Mouse (Mus musculus) intestine, embryonic 16.5 days (tissue): ENCODE data around the gene Sgms1. TPM values are rescaled to one million over a fixed set of nuclear protein-coding genes. Genes with fewer than 3 reads are reported as not detected.
A peak's percentile ranks its signal among the peaks of the same experiment; 100 is the strongest.

ENCODE experiments used
- ATAC-seq: fragments of 200-750 bp; cut with Nextera tagmentation; 2 replicates; pipeline ENCODE4 v1.8.0; 2017; ENCODE audit warnings: moderate TSS enrichment, moderate library complexity
- H3K27ac ChIP-seq: fragments of 300-500 bp; sonication (generic); 2 replicates; pipeline ENCODE4 v1.5.1; 2014; ENCODE audit warnings: mild to moderate bottlenecking, low read length
- H3K27me3 ChIP-seq: fragments of 300-500 bp; sonication (generic); replicated peaks from 2 replicates; pipeline ENCODE4 v1.6.1; 2014; ENCODE audit warnings: low read length, control low read depth, mixed read lengths; ENCODE audit not compliant: control insufficient read depth, insufficient read depth
- H3K36me3 ChIP-seq: fragments of 300-500 bp; sonication (generic); 2 replicates; pipeline ENCODE4 v1.6.1; 2014; ENCODE audit warnings: low read length, control low read depth; ENCODE audit not compliant: control insufficient read depth, insufficient read depth
- H3K4me1 ChIP-seq: fragments of 300-500 bp; sonication (generic); 2 replicates; pipeline ENCODE4 v1.6.1; 2014; ENCODE audit warnings: low read length, control low read depth, mixed read lengths; ENCODE audit not compliant: control insufficient read depth, insufficient read depth
- H3K4me2 ChIP-seq: fragments of 300-500 bp; sonication (generic); 2 replicates; pipeline ENCODE4 v1.6.1; 2014; ENCODE audit warnings: low read depth, low read length, control low read depth
- H3K4me3 ChIP-seq: fragments of 300-500 bp; sonication (generic); 2 replicates; pipeline ENCODE4 v1.5.1; 2014; ENCODE audit warnings: mild to moderate bottlenecking, low read length
- H3K9ac ChIP-seq: fragments of 300-500 bp; sonication (generic); 2 replicates; pipeline ENCODE4 v1.6.1; 2014; ENCODE audit warnings: low read depth, low read length
- H3K9me3 ChIP-seq: fragments of 300-500 bp; sonication (generic); 2 replicates; pipeline ENCODE4 v1.6.1; 2016; ENCODE audit warnings: low read length, control low read depth; ENCODE audit not compliant: control insufficient read depth
- WGBS: fragments of 180-500 bp; shearing (Covaris S2); extraction: QIAGEN DNeasy Blood & Tissue Kit; methylation state at CpG from one replicate; pipeline ENCODE4 v1.1.7; 2014; 5-methylcytosine and 5-hydroxymethylcytosine counted together
- polyA plus RNA-seq: library from polyadenylated mRNA; unstranded; fragments of >200 nt; fragmentation: Nextera tagmentation; extraction: Ambion mirVana; gene quantifications from 2 replicates; pipeline ENCODE4 v1.2.1, GENCODE M21; 2015

Sgms1 gene
- polyA plus RNA-seq, 1 experiment from 2014 or later = 33.1 TPM

DNA sequence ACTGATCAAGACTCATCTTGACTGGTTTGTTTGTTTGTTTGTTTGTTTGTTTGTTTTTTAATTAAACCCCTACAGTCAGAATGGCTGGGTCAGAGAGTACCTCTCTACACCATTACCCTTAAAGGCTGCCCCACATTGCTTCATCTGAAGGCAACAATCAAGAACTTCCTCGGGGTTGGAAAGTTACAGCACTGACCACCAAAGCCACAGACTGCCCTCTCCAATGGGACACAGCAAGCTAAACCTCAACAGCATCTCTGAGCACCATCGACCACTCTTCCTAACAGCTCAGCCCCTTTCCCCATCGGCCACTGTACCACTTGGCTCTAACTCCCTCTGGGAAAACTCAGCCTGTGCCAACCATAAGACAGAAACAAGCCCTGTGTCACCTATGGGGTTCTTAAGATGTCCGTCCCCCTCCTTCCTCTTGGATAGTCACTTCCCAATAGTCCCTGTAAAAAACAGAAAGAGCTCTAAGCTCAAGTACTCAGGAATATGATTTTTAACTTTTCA, 14.0 kb downstream of the Sgms1 start:
- Histone ChIP-seq H3K4me2 (no peak overlapping the region), H3K4me3 (no peak overlapping the region), H3K9me3 (no peaks in the 10 kb centered on the region), H3K36me3 (no peaks in the 10 kb centered on the region), H3K27ac (no peak overlapping the region), H3K9ac (no peak overlapping the region), H3K27me3 (no peaks in the 10 kb centered on the region), H3K4me1 (peaks cover 4% of the 10 kb centered on the region)
- 90% methylated on average over 4 of the region's 4 CpGs for WGBS
- no peak for ATAC-seq

DNA sequence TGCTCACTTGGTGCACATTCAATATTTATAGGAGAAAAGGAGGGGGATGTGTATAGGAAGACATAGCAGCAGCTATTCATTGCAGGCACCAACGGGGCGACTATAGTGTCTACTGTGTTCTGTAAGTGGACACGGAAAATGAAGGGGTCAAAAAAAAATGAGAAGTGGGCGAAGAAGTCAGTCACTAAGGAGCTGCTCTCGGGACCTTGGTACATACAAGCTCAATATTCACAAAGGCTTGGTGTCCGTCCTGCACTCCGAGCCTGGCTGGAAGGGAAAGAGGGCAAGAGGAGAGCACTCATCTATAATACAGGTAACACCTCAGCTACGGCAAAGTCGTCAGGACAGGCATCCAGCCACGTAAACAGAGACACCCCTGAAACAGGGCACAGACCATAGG, 14.8 kb downstream of the Sgms1 start:
- ATAC-seq = no peak
- H3K27me3 ChIP-seq = no peaks in the 10 kb centered on the region
- H3K4me3 ChIP-seq = no peak overlapping the region
- peaks cover 4% of the 10 kb centered on the region for H3K4me1 ChIP-seq
- H3K4me2 ChIP-seq = no peak overlapping the region
- no peak overlapping the region for H3K27ac ChIP-seq
- H3K9ac ChIP-seq = no peak overlapping the region
- H3K36me3 ChIP-seq = no peaks in the 10 kb centered on the region
- 90% methylated on average over 10 of the region's 10 CpGs for WGBS
- no peaks in the 10 kb centered on the region for H3K9me3 ChIP-seq

DNA sequence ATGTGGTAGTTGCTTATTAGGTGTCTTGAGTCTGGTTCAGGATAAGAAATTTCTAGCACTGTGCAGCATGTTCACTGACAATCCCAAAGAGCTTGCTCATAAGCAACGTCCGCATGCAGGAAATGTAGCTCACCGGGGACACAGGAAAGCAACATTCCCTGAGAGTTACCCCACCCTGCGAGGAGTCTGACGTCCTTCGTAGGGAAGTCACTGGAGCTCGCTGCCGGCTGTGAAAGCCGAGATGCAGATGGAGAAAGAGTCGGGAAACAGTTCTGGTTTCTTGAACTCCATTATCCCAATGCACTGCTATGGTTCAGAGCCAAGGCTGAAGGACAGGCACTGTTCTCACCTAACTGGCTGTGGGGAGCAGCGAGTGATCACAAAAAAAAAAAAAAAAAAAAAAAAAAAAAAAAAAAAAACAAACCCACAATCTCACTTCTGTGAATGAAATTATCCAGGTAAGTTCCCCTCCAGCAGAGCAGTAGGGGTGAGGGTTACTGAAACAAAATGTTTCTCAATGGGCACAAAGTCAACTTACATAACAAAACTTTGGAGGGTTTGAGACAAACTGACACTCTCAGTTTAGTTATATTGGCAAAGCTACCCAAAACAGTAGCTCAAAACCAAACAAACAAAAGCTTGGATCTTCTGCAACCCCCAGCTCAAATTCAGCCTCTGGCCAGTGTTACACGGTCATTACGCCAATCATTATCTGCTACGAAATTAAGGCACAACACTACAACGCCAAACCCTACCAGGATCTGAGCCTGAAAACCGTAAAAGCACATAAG, 15.5 kb downstream of the Sgms1 start:
- no peaks in the 10 kb centered on the region for H3K9me3 ChIP-seq

GRCm38 (mm10) chr19:32372373-32372772, 17.1 kb downstream of the Sgms1 start:
- Histone ChIP-seq H3K27me3 (no peaks in the 10 kb centered on the region), H3K36me3 (no peaks in the 10 kb centered on the region), H3K4me2 (no peak overlapping the region), H3K9me3 (no peaks in the 10 kb centered on the region), H3K27ac (no peak overlapping the region), H3K9ac (no peak overlapping the region), H3K4me3 (no peak overlapping the region), H3K4me1 (peaks cover 4% of the 10 kb centered on the region)
- 61% methylated on average over 4 of the region's 4 CpGs for WGBS
- peak; percentile 17; the same call in 1 of the 2 replicates for ATAC-seq

More for the DNA sequence above, 15.5 kb downstream of the Sgms1 start:
- no peak for ATAC-seq
- H3K27ac ChIP-seq = no peak overlapping the region
- no peak overlapping the region for H3K4me2 ChIP-seq
- H3K9ac ChIP-seq = no peak overlapping the region
- H3K4me3 ChIP-seq = no peak overlapping the region
- H3K27me3 ChIP-seq = no peaks in the 10 kb centered on the region
- no peaks in the 10 kb centered on the region for H3K36me3 ChIP-seq
- whole genome bisulfite sequencing = 74% methylated on average over 16 of the region's 16 CpGs
- H3K4me1 ChIP-seq = peaks cover 4% of the 10 kb centered on the region

GRCm38 (mm10) chr19:32367333-32367732, 22.2 kb downstream of the Sgms1 start:
- no peak overlapping the region for H3K4me3 ChIP-seq
- no peak overlapping the region for H3K9ac ChIP-seq
- H3K36me3 ChIP-seq = no peaks in the 10 kb centered on the region
- no peaks in the 10 kb centered on the region for H3K27me3 ChIP-seq
- H3K4me2 ChIP-seq = no peak overlapping the region
- ATAC-seq = no peak
- 93% methylated on average over 8 of the region's 8 CpGs for WGBS
- peaks cover 6% of the 10 kb centered on the region; the same call in 1 of the 2 replicates for H3K4me1 ChIP-seq
- H3K9me3 ChIP-seq = no peaks in the 10 kb centered on the region; the same call in 1 of the 2 replicates
- H3K27ac ChIP-seq = no peak overlapping the region

DNA sequence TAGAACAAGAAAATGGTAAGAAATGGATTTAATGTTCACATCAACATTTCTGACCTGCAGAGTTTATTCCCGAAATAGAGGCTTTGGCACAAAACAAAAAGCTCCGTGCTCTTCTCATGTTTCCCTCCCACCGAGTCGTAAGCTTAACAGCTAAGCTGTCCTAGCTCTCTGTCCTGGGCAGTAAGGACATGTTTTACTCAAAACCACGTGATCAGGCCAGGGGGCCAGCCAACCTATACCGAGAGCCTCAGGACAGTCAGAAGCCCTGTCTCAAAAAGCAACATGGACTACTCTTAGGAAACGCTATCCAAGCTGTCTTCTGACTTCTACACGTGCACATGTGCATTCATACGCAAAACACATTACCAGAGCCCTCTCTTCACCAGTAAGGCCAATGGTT, 23.1 kb downstream of the Sgms1 start:
- no peaks in the 10 kb centered on the region; the same call in 1 of the 2 replicates for H3K9me3 ChIP-seq
- no peak overlapping the region for H3K4me2 ChIP-seq
- no peak overlapping the region for H3K9ac ChIP-seq
- no peaks in the 10 kb centered on the region for H3K27me3 ChIP-seq
- H3K36me3 ChIP-seq = no peaks in the 10 kb centered on the region
- peaks cover 10% of the 10 kb centered on the region for H3K4me1 ChIP-seq
- WGBS = 86% methylated on average over 9 of the region's 9 CpGs
- ATAC-seq = no peak
- H3K27ac ChIP-seq = no peak overlapping the region
- no peak overlapping the region for H3K4me3 ChIP-seq

- Histone ChIP-seq H3K9me3 (no peaks in the 10 kb centered on the region; the same call in 1 of the 2 replicates), H3K9ac (no peak overlapping the region), H3K4me3 (no peak overlapping the region), H3K4me2 (no peak overlapping the region), H3K27ac (no peak overlapping the region), H3K27me3 (no peaks in the 10 kb centered on the region), H3K36me3 (no peaks in the 10 kb centered on the region), H3K4me1 (peaks cover 19% of the 10 kb centered on the region)
- ATAC-seq = no peak
- WGBS = 87% methylated on average over 6 of the region's 6 CpGs
Measured at GRCm38 (mm10) chr19:32365111-32365510, 24.4 kb downstream of the Sgms1 start.

DNA sequence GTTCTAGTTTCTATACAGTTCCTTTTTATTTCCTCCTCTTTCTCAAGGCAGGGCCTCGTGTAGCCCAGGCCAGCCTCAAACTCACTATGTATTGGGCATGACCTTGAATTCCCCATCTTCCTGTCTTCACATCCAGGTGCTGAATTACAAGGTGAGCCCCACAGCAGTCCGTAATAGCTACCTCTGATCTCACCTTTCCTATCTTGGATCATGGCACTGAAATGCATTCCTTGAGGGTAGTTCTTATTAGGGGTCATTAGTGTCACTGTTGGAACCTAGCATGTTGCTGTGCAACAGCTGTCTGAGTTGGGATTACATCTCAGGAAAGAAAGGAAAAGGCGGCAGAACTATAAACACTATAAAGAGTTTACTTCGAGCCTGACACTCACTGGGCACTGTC, 25.9 kb downstream of the Sgms1 start:
- Histone ChIP-seq H3K4me2 (no peak overlapping the region), H3K9me3 (no peaks in the 10 kb centered on the region; the same call in 1 of the 2 replicates), H3K4me1 (peaks cover 23% of the 10 kb centered on the region), H3K27me3 (no peaks in the 10 kb centered on the region), H3K27ac (no peak overlapping the region), H3K4me3 (no peak overlapping the region), H3K9ac (no peak overlapping the region), H3K36me3 (no peaks in the 10 kb centered on the region)
- 81% methylated on average over 4 of the region's 4 CpGs for WGBS
- ATAC-seq = no peak

- ATAC-seq = no peak
- peak overlapping the region; percentile 23 for H3K27ac ChIP-seq
Measured at GRCm38 (mm10) chr19:32362520-32362919, 27.0 kb downstream of the Sgms1 start.

More at GRCm38 (mm10) chr19:32362520-32362919, 27.0 kb downstream of the Sgms1 start:
- H3K27me3 ChIP-seq = no peaks in the 10 kb centered on the region
- H3K9me3 ChIP-seq = no peaks in the 10 kb centered on the region; the same call in 1 of the 2 replicates
- peaks cover 23% of the 10 kb centered on the region for H3K4me1 ChIP-seq
- H3K4me3 ChIP-seq = no peak overlapping the region
- no peaks in the 10 kb centered on the region for H3K36me3 ChIP-seq
- H3K4me2 ChIP-seq = no peak overlapping the region
- 54% methylated on average over 3 of the region's 3 CpGs for whole genome bisulfite sequencing
- H3K9ac ChIP-seq = no peak overlapping the region
